Mouse (Mus musculus) liver, embryonic 13.5 days (tissue): ENCODE data around the gene Olfr985. TPM values are rescaled to one million over a fixed set of nuclear protein-coding genes. Genes with fewer than 3 reads are reported as not detected.

Experiments used
- ATAC-seq: fragments of 200-750 bp; cut with Nextera tagmentation; 2 replicates; pipeline ENCODE4 v1.8.0; 2017; ENCODE audit warnings: low read depth, mild to moderate bottlenecking, moderate number of reproducible peaks, moderate library complexity
- DNase-seq: peaks from one replicate; pipeline ENCODE4 v3.0.0; 2022
- H3K27ac ChIP-seq: fragments of 300-500 bp; sonication (generic); 2 replicates; pipeline ENCODE4 v1.5.1; 2015; ENCODE audit warnings: moderate library complexity, mild to moderate bottlenecking, inconsistent platforms
- H3K27me3 ChIP-seq: fragments of 300-500 bp; sonication (generic); 2 replicates; pipeline ENCODE4 v1.6.1; 2015; ENCODE audit warnings: mild to moderate bottlenecking, inconsistent platforms
- H3K36me3 ChIP-seq: fragments of 300-500 bp; sonication (generic); 2 replicates; pipeline ENCODE4 v1.6.1; 2015; ENCODE audit warnings: mild to moderate bottlenecking, inconsistent platforms
- H3K4me1 ChIP-seq: fragments of 300-500 bp; sonication (generic); replicated peaks from 2 replicates; pipeline ENCODE4 v1.6.1; 2015; ENCODE audit warnings: inconsistent platforms
- H3K4me2 ChIP-seq: fragments of 300-500 bp; sonication (generic); 2 replicates; pipeline ENCODE4 v1.6.1; 2015; ENCODE audit warnings: inconsistent platforms, mild to moderate bottlenecking, moderate library complexity
- H3K4me3 ChIP-seq: fragments of 300-500 bp; sonication (generic); replicated peaks from 2 replicates; pipeline ENCODE4 v1.5.1; 2015; ENCODE audit warnings: mild to moderate bottlenecking, inconsistent platforms
- H3K9ac ChIP-seq: fragments of 300-500 bp; sonication (generic); 2 replicates; pipeline ENCODE4 v1.6.1; 2015; ENCODE audit warnings: mild to moderate bottlenecking, inconsistent platforms
- H3K9me3 ChIP-seq: fragments of 300-500 bp; sonication (generic); replicated peaks from 2 replicates; pipeline ENCODE4 v1.6.1; 2016; ENCODE audit warnings: inconsistent platforms
- WGBS: fragments of 180-500 bp; shearing (Covaris S2); methylation state at CpG from one replicate; pipeline ENCODE4 v1.1.7; 2015; ENCODE audit not compliant: insufficient replicate concordance; 5-methylcytosine and 5-hydroxymethylcytosine counted together
- polyA plus RNA-seq: library from polyadenylated mRNA; unstranded; fragments of >200 nt; fragmentation: Nextera tagmentation; extraction: Ambion mirVana; gene quantifications from 2 replicates; pipeline ENCODE4 v1.2.1, GENCODE M21; 2015

The Olfr985 gene
- polyA plus RNA-seq, 1 experiment from 2014 or later, result not detected

- Histone ChIP-seq H3K27me3 (no peaks in the 10 kb centered on the region), H3K4me3 (no peak within 1 kb of the TSS), H3K9me3 (no peaks in the 10 kb centered on the region), H3K9ac (no peak within 1 kb of the TSS), H3K36me3 (no peaks in the 10 kb centered on the region), H3K4me2 (no peak within 1 kb of the TSS), H3K27ac (no peak within 1 kb of the TSS), H3K4me1 (no peaks in the 10 kb centered on the region)
- ATAC-seq (no peak), DNase-seq (no peak)
- WGBS, result 57% methylated on average over 2 of the region's 2 CpGs
Measured at GRCm38 (mm10) chr9:40093495-40093894, 36.5 kb downstream of the Olfr985 start, which contains the start of gene Olfr983. Gene Olfr983, minus strand, starts transcription at chr9:40093595.

Other genes starting within 250 kb of the Olfr985 start
- not detected in 2 replicates for gene Olfr229, start 222.8 kb downstream of the Olfr985 start, polyA plus RNA-seq
- not detected in 2 replicates for gene Olfr974, start 192.7 kb downstream of the Olfr985 start, polyA plus RNA-seq
- not detected in 2 replicates for gene Olfr975, start 178.1 kb downstream of the Olfr985 start, polyA plus RNA-seq
- not detected in 2 replicates for gene Olfr976, start 169.1 kb downstream of the Olfr985 start, polyA plus RNA-seq
- not detected in 2 replicates for gene Olfr978, start 138.1 kb downstream of the Olfr985 start, polyA plus RNA-seq
- not detected in 2 replicates for gene Olfr979, start 126.7 kb downstream of the Olfr985 start, polyA plus RNA-seq
- not detected in 2 replicates for gene Olfr980, start 120.6 kb downstream of the Olfr985 start, polyA plus RNA-seq
- not detected in 2 replicates for gene Olfr981, start 108.7 kb downstream of the Olfr985 start, polyA plus RNA-seq
- gene Olfr982, start 56.4 kb downstream of the Olfr985 start, polyA plus RNA-seq, result not detected in 2 replicates
- gene Olfr983, start 36.6 kb downstream of the Olfr985 start, polyA plus RNA-seq, result not detected in 2 replicates
- gene Olfr984, start 16.0 kb downstream of the Olfr985 start, polyA plus RNA-seq, result not detected in 2 replicates
- not detected in 2 replicates for gene Tmem225, start 17.9 kb upstream of the Olfr985 start, polyA plus RNA-seq
- not detected in 2 replicates for gene Olfr986, start 50.7 kb upstream of the Olfr985 start, polyA plus RNA-seq
- gene Zfp202, start 62.1 kb upstream of the Olfr985 start, polyA plus RNA-seq, result 0.93 and 0.97 TPM in 2 replicates
- gene Scn3b, start 139.0 kb upstream of the Olfr985 start, polyA plus RNA-seq, result 0.30 and 0.41 TPM in 2 replicates